Mouse (Mus musculus): ENCODE data around the gene Manea.
A peak's percentile ranks its signal among the peaks of the same experiment; 100 is the strongest.
"Not testable (repeated sequence)": the region's sequence is repeated elsewhere in the genome, so short reads cannot be mapped to it uniquely, and the experiment has no call there.

Gene Manea

GRCm38 (mm10) chr4:26346443-26347106 is at the start of gene Manea:
Gene Manea, minus strand, starts transcription at chr4:26346891.
- DNase-seq (ENCODE audit: low read depth in 1 of 2, low spot score in 2 of 2), result peak; percentile 73 to 86

- DNase-seq (ENCODE audit: low read depth in 1 of 2, low spot score in 2 of 2), result no peak
These were observed 7.9 kb upstream of the Manea start for GRCm38 (mm10) chr4:26354616-26355015.

GRCm38 (mm10) chr4:26353643-26354231 is 7.0 kb upstream of the Manea start:
- DNase-seq (ENCODE audit: low read depth in 1 of 2, low spot score in 2 of 2), result no peak

GRCm38 (mm10) chr4:26347239-26347638 is 548 bp upstream of the Manea start:
- DNase-seq (ENCODE audit: low read depth in 1 of 2, low spot score in 2 of 2), result no peak

GRCm38 (mm10) chr4:26345741-26346442 is 799 bp downstream of the Manea start:
- DNase-seq (ENCODE audit: low read depth in 1 of 2, low spot score in 2 of 2), result no peak

- DNase-seq (ENCODE audit: low read depth in 1 of 2, low spot score in 2 of 2), result no peak
These were observed 1.6 kb downstream of the Manea start for GRCm38 (mm10) chr4:26345080-26345479.

GRCm38 (mm10) chr4:26342346-26342745 is 4.3 kb downstream of the Manea start:
- DNase-seq (ENCODE audit: low read depth in 1 of 2, low spot score in 2 of 2), result no peak

- no peak for DNase-seq (ENCODE audit: low read depth in 1 of 2, low spot score in 2 of 2)
These were observed 8.1 kb downstream of the Manea start for GRCm38 (mm10) chr4:26338604-26339003.

GRCm38 (mm10) chr4:26336563-26336962 is 10.1 kb downstream of the Manea start:
- DNase-seq (ENCODE audit: low read depth in 1 of 2, low spot score in 2 of 2), result no peak

- DNase-seq (ENCODE audit: low read depth in 1 of 2, low spot score in 2 of 2), result not testable (repeated sequence)
These were observed 42.0 kb downstream of the Manea start for GRCm38 (mm10) chr4:26304731-26305130.

- DNase-seq (ENCODE audit: low read depth in 1 of 2, low spot score in 2 of 2), result no peak
These were observed 69.5 kb downstream of the Manea start for GRCm38 (mm10) chr4:26277112-26277716.

GRCm38 (mm10) chr4:26276264-26276663 is 70.4 kb downstream of the Manea start:
- no peak for DNase-seq (ENCODE audit: low read depth in 1 of 2, low spot score in 2 of 2)

GRCm38 (mm10) chr4:26275769-26276168 is 70.9 kb downstream of the Manea start:
- DNase-seq (ENCODE audit: low read depth in 1 of 2, low spot score in 2 of 2), result no peak
